Mouse (Mus musculus): ENCODE data around the gene Ip6k3.

Ip6k3 gene

GRCm38 (mm10) chr17:27154256-27154655 is 13.3 kb downstream of the Ip6k3 start:
- in situ Hi-C loops (cut with MboI, MseI), result loop anchor here (10.0 to 25.0 kb wide), 2 partner anchors 358 to 1971 kb away; partner anchors contain the start of gene Grm4

GRCm38 (mm10) chr17:27153773-27154193 is 13.8 kb downstream of the Ip6k3 start:
- in situ Hi-C loops (cut with MboI, MseI), result loop anchor here (10.0 to 25.0 kb wide), 2 partner anchors 359 to 1971 kb away; partner anchors contain the start of gene Grm4

DNA sequence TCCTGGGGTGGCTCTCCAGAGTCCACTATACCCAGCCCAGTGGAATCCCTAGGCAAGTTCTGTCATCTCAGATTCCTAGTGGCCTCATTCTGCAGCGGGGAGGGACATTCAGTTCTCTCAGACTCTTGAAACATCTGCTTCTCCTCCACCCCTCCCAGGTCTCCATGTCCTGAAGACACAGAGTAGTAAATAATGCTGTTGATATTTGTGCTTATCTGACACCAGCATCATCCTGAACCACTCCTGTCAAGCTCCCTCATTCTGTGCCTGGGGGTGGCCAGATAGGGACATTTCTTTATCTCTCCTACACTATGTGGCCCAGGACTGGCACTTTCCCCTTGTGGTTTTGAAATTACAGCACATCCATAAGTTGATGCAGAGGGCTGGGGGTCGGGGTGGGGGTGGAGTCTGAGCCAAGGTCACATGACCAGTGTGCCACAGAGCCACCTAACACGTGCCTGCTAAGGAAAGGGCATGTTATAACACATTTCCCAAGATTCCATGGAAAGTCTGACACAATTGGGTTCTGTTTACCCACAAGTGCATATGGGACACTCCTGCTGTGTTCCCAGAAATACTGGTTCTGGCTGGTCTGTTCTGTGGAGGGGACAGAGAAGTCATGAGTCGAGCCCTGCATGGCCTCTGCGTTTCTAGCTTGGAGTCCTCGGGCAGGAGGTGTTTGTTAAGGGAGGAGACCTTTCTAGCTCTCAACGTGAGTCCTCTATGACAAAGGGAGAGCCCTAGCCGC is 14.4 kb downstream of the Ip6k3 start:
- in situ Hi-C loops (cut with MboI, MseI), result loop anchor here (10.0 to 25.0 kb wide), 2 partner anchors 359 to 1972 kb away; partner anchors contain the start of gene Grm4

DNA sequence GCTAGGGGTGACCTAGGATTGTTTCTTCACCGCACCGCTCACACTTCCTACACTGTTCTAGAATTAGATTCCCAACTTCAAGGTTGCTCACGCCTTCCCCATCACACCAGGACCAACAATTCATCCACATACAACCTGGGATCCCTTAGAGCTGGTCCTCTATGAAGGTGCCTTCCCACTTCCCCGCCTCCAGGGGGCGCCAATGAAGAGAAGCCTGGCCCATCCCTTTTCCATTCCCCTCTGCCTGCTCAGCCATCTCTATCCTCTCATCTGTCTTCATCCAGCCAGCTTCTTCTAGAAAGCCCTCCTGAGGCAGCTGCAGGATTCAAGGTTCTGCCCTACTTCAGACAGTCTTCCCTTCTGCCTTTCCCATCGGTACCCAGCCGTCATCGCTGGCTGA is 16.2 kb downstream of the Ip6k3 start:
- in situ Hi-C loops (cut with MboI, MseI), result loop anchor here (10.0 to 25.0 kb wide), 2 partner anchors 361 to 1973 kb away; partner anchors contain the start of gene Grm4

DNA sequence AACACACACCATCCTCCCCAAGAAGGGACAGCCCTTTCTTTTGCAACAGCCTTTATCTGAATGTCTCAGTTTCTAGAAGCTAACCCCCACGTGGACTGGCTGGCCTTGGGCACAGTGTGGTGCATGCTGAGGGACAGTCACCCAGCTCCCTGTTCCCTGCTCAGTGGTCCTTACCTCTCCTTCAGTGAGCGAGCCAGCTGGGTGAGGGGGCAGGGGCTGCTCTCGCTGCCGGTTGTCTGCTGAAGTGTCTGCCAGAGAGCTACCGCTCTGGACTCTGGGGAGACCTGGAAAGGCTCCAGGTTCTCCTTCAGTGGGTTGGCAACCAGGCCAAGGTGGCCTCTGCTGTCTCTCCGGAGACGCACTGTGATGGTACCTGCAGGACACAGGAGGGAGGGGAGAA is 16.7 kb downstream of the Ip6k3 start:
- in situ Hi-C loops (cut with MboI, MseI), result loop anchor here (10.0 to 25.0 kb wide), 2 partner anchors 361 to 1974 kb away; partner anchors contain the start of gene Grm4

- in situ Hi-C loops (cut with MboI, MseI), result no loop called here
Observed at GRCm38 (mm10) chr17:27146323-27146923, 21.2 kb downstream of the Ip6k3 start.

DNA sequence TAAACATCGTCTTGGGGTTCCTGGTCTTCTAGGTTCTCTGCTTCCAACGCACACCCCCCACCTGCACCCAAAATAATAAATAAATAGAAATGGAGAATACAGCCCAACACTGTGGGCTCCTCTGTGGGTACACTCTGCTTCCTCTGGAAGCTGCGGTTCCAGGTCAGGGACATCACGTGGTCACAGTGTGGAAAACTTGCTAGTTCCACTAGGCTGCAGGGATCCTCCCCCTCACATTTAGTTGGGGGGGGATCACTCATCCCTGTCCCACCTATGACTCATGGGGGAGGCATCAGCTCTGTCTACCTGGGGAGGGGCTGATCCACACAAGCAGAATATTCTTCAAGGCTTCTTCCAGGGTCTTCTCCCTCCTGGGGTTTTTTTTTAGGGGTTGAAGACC is 23.4 kb downstream of the Ip6k3 start:
- in situ Hi-C loops (cut with MboI, MseI), result no loop called here

DNA sequence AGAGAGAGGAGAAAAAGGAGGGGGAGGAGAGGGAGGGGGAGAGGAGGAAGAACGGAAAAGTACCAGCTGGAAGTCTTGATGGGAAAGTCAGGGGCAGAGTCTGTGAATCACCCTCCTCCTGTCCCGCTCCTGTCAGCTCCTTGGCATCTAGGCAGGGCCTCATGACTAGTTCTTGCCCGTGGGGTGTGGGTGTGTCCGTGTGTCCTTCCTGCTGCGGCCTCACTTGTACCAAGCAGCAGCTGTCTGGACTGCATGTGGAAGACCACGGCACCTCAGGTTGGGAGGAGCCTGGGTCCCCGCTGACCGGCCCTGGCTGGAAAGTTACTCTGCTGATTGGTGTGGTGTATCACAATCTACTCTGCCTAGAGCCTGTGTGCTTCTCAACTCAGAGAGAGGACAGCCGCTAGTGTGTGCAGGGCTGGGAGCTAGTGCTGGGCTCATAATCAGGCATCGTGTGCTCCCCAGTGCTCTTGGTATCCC is 25.6 kb downstream of the Ip6k3 start:
- in situ Hi-C loops (cut with MboI, MseI), result no loop called here

GRCm38 (mm10) chr17:27140262-27140661 is 27.3 kb downstream of the Ip6k3 start:
- in situ Hi-C loops (cut with MboI, MseI), result no loop called here

DNA sequence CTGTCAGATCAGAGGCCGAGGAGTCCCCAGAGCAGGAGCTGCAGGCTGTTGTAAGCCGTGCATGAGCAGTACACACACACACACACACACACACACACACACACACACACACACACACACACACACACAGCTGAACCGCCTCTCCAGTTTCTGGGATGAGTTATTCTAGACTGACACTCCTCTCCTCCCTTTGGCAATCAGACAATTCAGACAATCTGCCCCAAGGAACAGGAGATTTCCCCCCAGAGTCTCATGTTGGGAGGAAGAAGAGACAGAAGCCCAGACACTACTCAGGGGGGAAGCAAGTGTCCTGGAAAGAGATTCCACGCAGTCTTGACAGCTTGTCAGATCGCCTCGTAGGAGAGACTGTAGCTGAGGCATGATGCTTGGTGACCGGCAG is 28.3 kb downstream of the Ip6k3 start:
- in situ Hi-C loops (cut with MboI, MseI), result no loop called here

DNA sequence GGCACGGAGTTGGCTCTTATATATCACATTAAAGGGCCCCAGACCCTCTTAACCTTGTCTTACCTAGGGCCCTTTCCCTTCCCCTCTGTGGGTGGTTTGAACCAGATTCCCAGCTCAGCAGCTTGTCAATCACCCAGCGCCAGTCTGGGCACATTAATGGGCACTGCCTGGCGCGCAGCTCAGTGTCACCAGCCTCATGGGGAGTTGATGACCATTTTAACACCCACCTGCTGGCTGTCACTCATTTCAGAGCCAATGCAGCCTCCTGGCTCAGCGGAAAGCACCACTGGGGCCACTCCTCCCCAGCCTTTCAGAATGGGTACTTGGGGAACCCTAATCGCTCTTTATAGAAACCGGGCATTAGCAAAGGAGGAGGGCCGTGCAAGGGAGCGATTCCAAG is 29.2 kb downstream of the Ip6k3 start:
- in situ Hi-C loops (cut with MboI, MseI), result no loop called here

GRCm38 (mm10) chr17:27134715-27135114 is 32.9 kb downstream of the Ip6k3 start:
- in situ Hi-C loops (cut with MboI, MseI), result no loop called here

DNA sequence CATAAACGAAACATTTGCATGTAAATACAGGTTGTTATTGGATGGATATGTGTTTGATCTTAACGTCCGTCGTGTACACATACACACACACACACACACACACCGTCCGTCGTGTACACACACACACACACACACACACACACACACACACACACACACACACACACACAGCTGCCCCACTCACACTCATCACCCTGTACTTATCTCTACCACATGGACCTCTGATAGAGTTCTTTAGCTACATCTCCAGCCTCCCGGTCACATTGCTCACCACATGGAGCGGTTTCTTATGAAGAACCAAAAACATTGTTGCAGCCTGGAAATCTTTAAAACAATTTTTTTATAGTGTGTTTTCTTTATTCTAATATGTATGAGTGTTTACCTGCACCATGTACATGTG is 33.4 kb downstream of the Ip6k3 start:
- in situ Hi-C loops (cut with MboI, MseI), result no loop called here

DNA sequence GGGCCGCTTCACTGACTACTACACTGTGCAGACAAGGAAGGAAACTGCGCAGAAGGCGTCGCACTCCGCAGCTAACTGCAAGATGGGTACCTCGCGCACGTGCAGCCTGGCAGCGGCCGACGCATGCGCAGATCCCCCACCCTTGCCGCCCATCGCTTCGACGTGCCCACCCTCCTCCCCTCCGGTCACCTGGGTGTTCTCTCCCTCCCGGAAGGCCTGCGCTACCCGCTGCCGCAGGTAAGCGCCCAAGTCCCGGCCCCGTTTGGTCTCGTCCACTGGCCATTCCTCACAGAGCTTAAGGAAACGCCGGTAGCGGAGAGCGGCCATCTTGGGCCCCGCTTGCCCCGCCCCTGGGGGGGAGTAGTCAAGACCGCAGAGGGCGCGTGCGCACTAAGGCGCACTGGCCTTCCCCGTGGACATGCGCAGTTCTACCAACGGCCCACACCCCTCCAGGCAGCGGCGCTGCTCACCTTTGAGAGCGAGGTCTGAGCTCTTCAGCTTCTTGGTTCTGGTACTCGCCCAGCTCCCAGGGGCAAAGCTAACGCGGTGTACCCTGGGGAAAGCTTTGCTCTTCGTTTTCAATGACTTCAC is 33.9 kb downstream of the Ip6k3 start, which contains the start of gene Uqcc2:
Gene Uqcc2, minus strand, starts transcription at position 366 of the 591 bp plus-strand sequence.
- in situ Hi-C loops (cut with MboI, MseI), result no loop called here

GRCm38 (mm10) chr17:27132238-27132637 is 35.4 kb downstream of the Ip6k3 start:
- in situ Hi-C loops (cut with MboI, MseI), result no loop called here

- in situ Hi-C loops (cut with MboI, MseI), result no loop called here
Observed at GRCm38 (mm10) chr17:27131240-27131665, 36.3 kb downstream of the Ip6k3 start.

DNA sequence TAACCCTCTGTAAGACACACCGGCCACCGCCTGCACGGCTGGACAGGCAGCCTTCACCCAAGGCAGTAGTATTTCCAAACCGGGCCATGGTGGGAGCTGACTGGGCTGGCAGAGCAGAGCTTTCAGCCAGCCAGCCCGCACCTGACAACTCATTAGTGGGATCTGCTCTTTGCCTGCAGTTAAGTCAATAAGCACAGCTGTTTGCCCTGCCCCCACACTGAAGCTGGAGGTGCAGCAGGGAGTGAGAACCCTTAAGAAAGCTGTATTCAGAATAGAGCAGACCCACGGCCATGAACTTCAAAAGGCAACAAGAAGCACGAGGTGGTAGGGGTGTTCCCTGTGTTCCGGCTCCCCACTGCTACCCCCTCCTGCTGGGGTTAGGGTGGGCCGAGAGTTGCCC is 37.3 kb downstream of the Ip6k3 start:
- in situ Hi-C loops (cut with MboI, MseI), result no loop called here

GRCm38 (mm10) chr17:27129819-27130218 is 37.8 kb downstream of the Ip6k3 start:
- in situ Hi-C loops (cut with MboI, MseI), result no loop called here

GRCm38 (mm10) chr17:27129291-27129690 is 38.3 kb downstream of the Ip6k3 start:
- in situ Hi-C loops (cut with MboI, MseI), result no loop called here

DNA sequence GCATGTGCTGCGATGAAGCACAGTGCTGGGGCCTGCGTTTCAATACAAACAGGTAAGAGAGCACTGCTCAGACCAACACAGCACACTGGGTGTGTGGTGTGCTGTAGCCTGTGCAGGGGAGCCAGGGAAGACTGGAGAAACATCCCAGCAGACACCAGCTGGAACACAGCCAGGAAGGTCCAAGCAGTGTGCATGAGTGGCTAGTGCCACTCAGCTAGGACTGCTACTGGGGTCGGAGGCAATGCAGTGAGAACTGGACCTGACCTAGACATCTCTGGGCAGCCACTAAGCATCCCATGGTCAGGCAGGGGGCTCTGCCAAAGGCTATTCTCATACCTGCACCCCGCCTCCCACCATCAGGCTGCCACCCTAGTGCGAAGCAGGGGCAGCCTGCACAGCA is 39.4 kb downstream of the Ip6k3 start:
- in situ Hi-C loops (cut with MboI, MseI), result no loop called here

GRCm38 (mm10) chr17:27126974-27127373 is 40.6 kb downstream of the Ip6k3 start:
- in situ Hi-C loops (cut with MboI, MseI), result no loop called here

DNA sequence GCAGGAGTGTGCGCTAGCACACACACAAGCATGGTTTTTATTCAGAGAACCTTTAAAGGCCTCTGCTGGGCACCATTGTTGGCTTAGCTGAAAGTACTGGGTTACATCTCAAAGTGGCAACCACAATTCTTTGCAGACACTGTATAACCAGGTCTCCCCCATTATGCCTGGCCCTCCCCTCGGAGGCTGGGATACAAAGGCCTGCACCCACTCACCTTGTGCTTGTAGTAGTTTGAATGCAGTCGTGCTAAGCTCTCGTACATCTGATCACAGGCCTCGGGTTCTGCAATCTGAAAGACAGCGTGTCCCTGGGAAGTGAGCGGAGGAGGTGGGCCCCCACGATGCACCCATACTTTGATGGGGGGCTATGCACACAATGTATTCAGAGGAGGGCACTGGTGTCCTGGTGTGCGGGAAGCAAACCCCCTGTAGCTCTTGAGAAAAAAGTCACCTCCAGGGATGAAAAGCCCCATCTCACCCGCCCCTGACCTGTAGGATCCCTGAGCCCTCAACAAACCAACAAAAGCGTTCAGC is 41.9 kb downstream of the Ip6k3 start:
- in situ Hi-C loops (cut with MboI, MseI), result no loop called here

All from T-helper 1 cell (primary cell).